Mouse (Mus musculus) intestine, embryonic 14.5 days (tissue): ENCODE results near the gene Mgst2. TPM values are rescaled to one million over a fixed set of nuclear protein-coding genes. Genes with fewer than 3 reads are reported as not detected.

Experiments
- ATAC-seq: fragments of 200-750 bp; cut with Nextera tagmentation; replicated peaks from 2 replicates; pipeline ENCODE4 v1.8.0; 2017; ENCODE audit warnings: low read depth, moderate number of reproducible peaks, moderate TSS enrichment, moderate library complexity; ENCODE audit not compliant: low FRiP score, low TSS enrichment
- DNase-seq: peaks from one replicate; pipeline ENCODE4 v3.0.0-alpha.2; 2018; ENCODE audit warnings: low spot score
- H3K27ac ChIP-seq: fragments of 300-500 bp; sonication (generic); 2 replicates; pipeline ENCODE4 v1.5.1; 2014; ENCODE audit warnings: low read depth, mild to moderate bottlenecking, control low read depth
- H3K27me3 ChIP-seq: fragments of 300-500 bp; sonication (generic); replicated peaks from 2 replicates; pipeline ENCODE4 v1.6.1; 2014; ENCODE audit warnings: low read length, control low read depth; ENCODE audit not compliant: control insufficient read depth, insufficient read depth
- H3K36me3 ChIP-seq: fragments of 300-500 bp; sonication (generic); 2 replicates; pipeline ENCODE4 v1.6.1; 2014; ENCODE audit warnings: low read length, control low read depth; ENCODE audit not compliant: control insufficient read depth, insufficient read depth
- H3K4me1 ChIP-seq: fragments of 300-500 bp; sonication (generic); replicated peaks from 2 replicates; pipeline ENCODE4 v1.6.1; 2014; ENCODE audit warnings: low read length, control low read depth, mixed read lengths; ENCODE audit not compliant: control insufficient read depth, insufficient read depth
- H3K4me2 ChIP-seq: fragments of 300-500 bp; sonication (generic); 2 replicates; pipeline ENCODE4 v1.6.1; 2014; ENCODE audit warnings: low read length
- H3K4me3 ChIP-seq: fragments of 300-500 bp; sonication (generic); 2 replicates; pipeline ENCODE4 v1.5.1; 2014; ENCODE audit warnings: low read depth, low read length, control low read depth, mixed read lengths
- H3K9ac ChIP-seq: fragments of 300-500 bp; sonication (generic); 2 replicates; pipeline ENCODE4 v1.6.1; 2014; ENCODE audit warnings: mild to moderate bottlenecking, low read length
- H3K9me3 ChIP-seq: fragments of 300-500 bp; sonication (generic); 2 replicates; pipeline ENCODE4 v1.6.1; 2016; ENCODE audit warnings: low read length, control low read depth; ENCODE audit not compliant: control insufficient read depth
- WGBS: fragments of 180-500 bp; shearing (Covaris S2); extraction: QIAGEN DNeasy Blood & Tissue Kit; methylation state at CpG from one replicate; pipeline ENCODE4 v1.1.7; 2014; 5-methylcytosine and 5-hydroxymethylcytosine counted together
- polyA plus RNA-seq: library from polyadenylated mRNA; unstranded; fragments of >200 nt; fragmentation: Nextera tagmentation; extraction: Ambion mirVana; gene quantifications from 2 replicates; pipeline ENCODE4 v1.2.1, GENCODE M21; 2014

Mgst2 gene
- polyA plus RNA-seq, 1 experiment from 2014 or later, result 13.8 TPM

GRCm38 (mm10) chr3:51631971-51632370, 28.2 kb upstream of the Mgst2 start:
- no peak overlapping the region for H3K27ac ChIP-seq
- peaks cover 6% of the 10 kb centered on the region for H3K4me1 ChIP-seq
- DNase-seq, result no peak
- peaks cover 3% of the 10 kb centered on the region; the same call in 1 of the 2 replicates for H3K9me3 ChIP-seq
- WGBS, result 86% methylated on average over 4 of the region's 4 CpGs
- ATAC-seq, result no peak
- H3K4me3 ChIP-seq, result no peak overlapping the region
- no peak overlapping the region for H3K9ac ChIP-seq
- H3K4me2 ChIP-seq, result no peak overlapping the region
- no peaks in the 10 kb centered on the region for H3K36me3 ChIP-seq
- H3K27me3 ChIP-seq, result no peaks in the 10 kb centered on the region

GRCm38 (mm10) chr3:51634451-51634850, 25.7 kb upstream of the Mgst2 start:
- H3K27me3 ChIP-seq, result no peaks in the 10 kb centered on the region
- H3K27ac ChIP-seq, result no peak overlapping the region
- ATAC-seq (no peak), DNase-seq (no peak)
- H3K9me3 ChIP-seq, result peaks cover 3% of the 10 kb centered on the region; the same call in 1 of the 2 replicates
- H3K4me3 ChIP-seq, result no peak overlapping the region
- H3K4me1 ChIP-seq, result no peaks in the 10 kb centered on the region
- 80% methylated on average over 1 of the region's 1 CpGs for WGBS
- H3K9ac ChIP-seq, result no peak overlapping the region
- H3K4me2 ChIP-seq, result no peak overlapping the region
- H3K36me3 ChIP-seq, result no peaks in the 10 kb centered on the region

GRCm38 (mm10) chr3:51635960-51636359, 24.2 kb upstream of the Mgst2 start:
- DNase-seq, result no peak
- Histone ChIP-seq H3K4me2 (no peak overlapping the region), H3K27ac (no peak overlapping the region), H3K27me3 (no peaks in the 10 kb centered on the region), H3K4me3 (no peak overlapping the region), H3K9ac (no peak overlapping the region), H3K9me3 (no peaks in the 10 kb centered on the region; the same call in 1 of the 2 replicates), H3K4me1 (no peaks in the 10 kb centered on the region), H3K36me3 (no peaks in the 10 kb centered on the region)
- ATAC-seq, result no peak
- 87% methylated on average over 2 of the region's 2 CpGs for WGBS

GRCm38 (mm10) chr3:51636700-51637099, 23.5 kb upstream of the Mgst2 start:
- H3K27me3 ChIP-seq, result no peaks in the 10 kb centered on the region
- H3K4me2 ChIP-seq, result no peak overlapping the region
- H3K36me3 ChIP-seq, result no peaks in the 10 kb centered on the region
- no peak overlapping the region for H3K27ac ChIP-seq
- no peak overlapping the region for H3K4me3 ChIP-seq
- no peak for ATAC-seq
- no peaks in the 10 kb centered on the region for H3K4me1 ChIP-seq
- WGBS, result 89% methylated on average over 20 of the region's 20 CpGs
- H3K9ac ChIP-seq, result no peak overlapping the region
- no peak for DNase-seq
- H3K9me3 ChIP-seq, result no peaks in the 10 kb centered on the region

- Histone ChIP-seq H3K9me3 (no peaks in the 10 kb centered on the region), H3K36me3 (no peaks in the 10 kb centered on the region), H3K4me1 (no peaks in the 10 kb centered on the region), H3K9ac (no peak overlapping the region), H3K27ac (no peak overlapping the region), H3K4me3 (no peak overlapping the region), H3K4me2 (no peak overlapping the region), H3K27me3 (no peaks in the 10 kb centered on the region)
- no peak for DNase-seq
- 95% methylated on average over 6 of the region's 6 CpGs for WGBS
- no peak for ATAC-seq
These were observed 22.8 kb upstream of the Mgst2 start for GRCm38 (mm10) chr3:51637326-51637725.

- DNase-seq (no peak), ATAC-seq (no peak)
- WGBS, result 88% methylated on average over 6 of the region's 6 CpGs
These were observed 21.9 kb upstream of the Mgst2 start for GRCm38 (mm10) chr3:51638260-51638659.

GRCm38 (mm10) chr3:51645484-51645883, 14.7 kb upstream of the Mgst2 start:
- H3K36me3 ChIP-seq, result no peaks in the 10 kb centered on the region
- WGBS, result 90% methylated on average over 6 of the region's 6 CpGs
- H3K4me2 ChIP-seq, result no peak overlapping the region
- no peaks in the 10 kb centered on the region for H3K27me3 ChIP-seq
- ATAC-seq, result no peak
- no peak overlapping the region for H3K9ac ChIP-seq
- no peak overlapping the region for H3K27ac ChIP-seq
- 0 out of 2 replicates have a peak, but pooled peaks cover 3% of the 10 kb centered on the region for H3K9me3 ChIP-seq
- H3K4me1 ChIP-seq, result no peaks in the 10 kb centered on the region
- no peak overlapping the region for H3K4me3 ChIP-seq
- DNase-seq, result no peak

More at GRCm38 (mm10) chr3:51638260-51638659, 21.9 kb upstream of the Mgst2 start:
- no peak overlapping the region for H3K4me2 ChIP-seq
- no peaks in the 10 kb centered on the region for H3K27me3 ChIP-seq
- H3K36me3 ChIP-seq, result no peaks in the 10 kb centered on the region
- H3K9me3 ChIP-seq, result no peaks in the 10 kb centered on the region
- no peaks in the 10 kb centered on the region for H3K4me1 ChIP-seq
- no peak overlapping the region for H3K4me3 ChIP-seq
- no peak overlapping the region for H3K27ac ChIP-seq
- H3K9ac ChIP-seq, result no peak overlapping the region

GRCm38 (mm10) chr3:51646301-51646700, 13.9 kb upstream of the Mgst2 start:
- Histone ChIP-seq H3K4me3 (no peak overlapping the region), H3K9ac (no peak overlapping the region), H3K36me3 (no peaks in the 10 kb centered on the region), H3K27me3 (no peaks in the 10 kb centered on the region), H3K27ac (no peak overlapping the region), H3K4me2 (no peak overlapping the region), H3K4me1 (no peaks in the 10 kb centered on the region), H3K9me3 (0 out of 2 replicates have a peak, but pooled peaks cover 3% of the 10 kb centered on the region)
- 42% methylated on average over 10 of the region's 10 CpGs for WGBS
- ATAC-seq (no peak), DNase-seq (no peak)

GRCm38 (mm10) chr3:51647356-51647755, 12.8 kb upstream of the Mgst2 start:
- WGBS, result 63% methylated on average over 4 of the region's 4 CpGs

More at GRCm38 (mm10) chr3:51647356-51647755, 12.8 kb upstream of the Mgst2 start:
- Histone ChIP-seq H3K4me3 (no peak overlapping the region), H3K36me3 (no peaks in the 10 kb centered on the region), H3K4me1 (peaks cover 5% of the 10 kb centered on the region; the same call in 1 of the 2 replicates), H3K9ac (no peak overlapping the region), H3K27ac (no peak overlapping the region), H3K4me2 (no peak overlapping the region), H3K27me3 (no peaks in the 10 kb centered on the region), H3K9me3 (0 out of 2 replicates have a peak, but pooled peaks cover 3% of the 10 kb centered on the region)
- ATAC-seq (no peak), DNase-seq (no peak)
